Mouse (Mus musculus) G1E (cell line): ENCODE data around the gene Ubxn10. TPM values are rescaled to one million over a fixed set of nuclear protein-coding genes. Genes with fewer than 3 reads are reported as not detected.

Experiments used
- ATAC-seq: 2 replicates; pipeline ENCODE4 v1.8.0; 2016; ENCODE audit warnings: mild to moderate bottlenecking; ENCODE audit not compliant: insufficient number of reproducible peaks, poor library complexity, low FRiP score, severe bottlenecking; ENCODE audit errors: extremely low read depth
- DNase-seq: peaks from one replicate; pipeline ENCODE4 v3.0.0; 2012; ENCODE audit warnings: low spot score
- H3K27me3 ChIP-seq: 2 replicates; pipeline ENCODE4 v1.6.1; 2012; ENCODE audit warnings: mild to moderate bottlenecking, low read length, inconsistent platforms; ENCODE audit not compliant: insufficient read depth
- H3K36me3 ChIP-seq: replicated peaks from 2 replicates; pipeline ENCODE3; 2012; ENCODE audit warnings: mild to moderate bottlenecking, inconsistent platforms
- H3K4me1 ChIP-seq: 2 replicates; pipeline ENCODE4 v1.6.1; 2012; ENCODE audit warnings: low read depth, low read length, inconsistent platforms, mixed read lengths; ENCODE audit not compliant: insufficient read depth
- H3K4me3 ChIP-seq: 2 replicates; pipeline ENCODE4 v1.5.1; 2012; ENCODE audit warnings: low read depth, mild to moderate bottlenecking, inconsistent platforms, low read length, moderate library complexity, mixed read lengths
- H3K9me3 ChIP-seq: replicated peaks from 2 replicates; pipeline ENCODE4 v1.6.1; 2012; ENCODE audit warnings: inconsistent platforms
- CTCF ChIP-seq: IDR thresholded peaks from 2 replicates; pipeline ENCODE4 v1.5.1; 2012; ENCODE audit warnings: low read depth, low read length, inconsistent platforms, mixed read lengths
- GATA1 ChIP-seq: IDR thresholded peaks from 2 replicates; pipeline ENCODE4 v1.6.1; 2012; ENCODE audit warnings: borderline replicate concordance, low read length, inconsistent platforms, mixed read lengths
- GATA2 ChIP-seq: IDR thresholded peaks from 2 replicates; pipeline ENCODE4 v1.6.1; 2012; ENCODE audit warnings: low read depth, low read length, inconsistent platforms, borderline replicate concordance
- POLR2AphosphoS5 ChIP-seq: IDR thresholded peaks from 2 replicates; pipeline ENCODE4 v1.6.1; 2012; ENCODE audit warnings: low read depth, low read length, inconsistent platforms; ENCODE audit not compliant: insufficient replicate concordance
- TAL1 ChIP-seq: conservative IDR thresholded peaks from 2 replicates; pipeline ENCODE4 v1.6.1; 2012; ENCODE audit warnings: low read depth, low read length, inconsistent platforms, mixed read lengths
- polyA plus RNA-seq: library from polyadenylated mRNA; stranded (reverse); fragments of >175 nt; gene quantifications from 2 replicates; pipeline ENCODE4 v1.2.3, GENCODE M21; 2012
- total RNA-seq, 2 experiments: library from RNA; stranded (forward) in 1 of 2; stranded (reverse) in 1 of 2; fragments of 200-1000 nt in 1 of 2; fragments of >200 nt in 1 of 2; fragmentation: Nextera tagmentation in 1 of 2; gene quantifications; 2 replicates each; pipeline ENCODE4 v1.2.3; 2014 to 2017

Gene Ubxn10
- total and polyA plus RNA-seq, 3 experiments, result 0.33 TPM; not detected in 2

- Histone ChIP-seq H3K27me3 (no peaks in the 10 kb centered on the region), H3K4me1 (no peaks in the 10 kb centered on the region), H3K9me3 (peaks cover 93% of the 10 kb centered on the region), H3K4me3 (no peak overlapping the region), H3K36me3 (no peaks in the 10 kb centered on the region)
- no peak for TF ChIP-seq GATA2
- TF ChIP-seq CTCF, result no peak
- DNase-seq, result no peak
- ATAC-seq, result no peak
Observed at GRCm38 (mm10) chr4:138754432-138754831, 17.5 kb upstream of the Ubxn10 start.

GRCm38 (mm10) chr4:138753608-138754007 is 16.6 kb upstream of the Ubxn10 start:
- ATAC-seq (no peak), DNase-seq (no peak)

GRCm38 (mm10) chr4:138752603-138753002 is 15.6 kb upstream of the Ubxn10 start:
- DNase-seq (no peak), ATAC-seq (no peak)
- peaks cover 97% of the 10 kb centered on the region for H3K9me3 ChIP-seq
- no peak overlapping the region for H3K4me3 ChIP-seq
- no peaks in the 10 kb centered on the region for H3K4me1 ChIP-seq
- no peaks in the 10 kb centered on the region for H3K27me3 ChIP-seq
- TF ChIP-seq GATA2 (no peak), POLR2AphosphoS5 (no peak), GATA1 (no peak), TAL1 (no peak), CTCF (no peak)
- no peaks in the 10 kb centered on the region for H3K36me3 ChIP-seq

More at GRCm38 (mm10) chr4:138753608-138754007, 16.6 kb upstream of the Ubxn10 start:
- TF ChIP-seq GATA2, result no peak
- TF ChIP-seq TAL1, result no peak
- TF ChIP-seq GATA1, result no peak
- no peak for TF ChIP-seq CTCF
- TF ChIP-seq POLR2AphosphoS5, result no peak
- no peaks in the 10 kb centered on the region for H3K4me1 ChIP-seq
- no peak overlapping the region for H3K4me3 ChIP-seq
- H3K27me3 ChIP-seq, result no peaks in the 10 kb centered on the region
- H3K9me3 ChIP-seq, result peaks cover 94% of the 10 kb centered on the region
- H3K36me3 ChIP-seq, result no peaks in the 10 kb centered on the region

- DNase-seq (no peak), ATAC-seq (no peak)
- Histone ChIP-seq H3K4me3 (no peak overlapping the region), H3K4me1 (no peaks in the 10 kb centered on the region), H3K36me3 (no peaks in the 10 kb centered on the region), H3K9me3 (peaks cover 93% of the 10 kb centered on the region), H3K27me3 (no peaks in the 10 kb centered on the region; the same call in 1 of the 2 replicates)
- TF ChIP-seq CTCF, result no peak
- TF ChIP-seq POLR2AphosphoS5, result no peak
Observed at GRCm38 (mm10) chr4:138748369-138749072, 11.6 kb upstream of the Ubxn10 start.

GRCm38 (mm10) chr4:138747851-138748250 is 10.9 kb upstream of the Ubxn10 start:
- TF ChIP-seq CTCF (no peak), GATA1 (no peak), TAL1 (no peak), GATA2 (no peak), POLR2AphosphoS5 (no peak)
- no peaks in the 10 kb centered on the region for H3K4me1 ChIP-seq
- H3K9me3 ChIP-seq, result peaks cover 94% of the 10 kb centered on the region
- H3K4me3 ChIP-seq, result no peak overlapping the region
- H3K27me3 ChIP-seq, result no peaks in the 10 kb centered on the region; the same call in 1 of the 2 replicates
- no peaks in the 10 kb centered on the region for H3K36me3 ChIP-seq
- no peak for ATAC-seq
- no peak for DNase-seq

GRCm38 (mm10) chr4:138746866-138747265 is 9.9 kb upstream of the Ubxn10 start:
- DNase-seq (no peak), ATAC-seq (no peak)
- Histone ChIP-seq H3K27me3 (no peaks in the 10 kb centered on the region; the same call in 1 of the 2 replicates), H3K4me1 (no peaks in the 10 kb centered on the region), H3K36me3 (no peaks in the 10 kb centered on the region), H3K4me3 (no peak overlapping the region), H3K9me3 (peaks cover 94% of the 10 kb centered on the region)
- TF ChIP-seq CTCF (no peak), GATA2 (no peak), TAL1 (no peak), GATA1 (no peak), POLR2AphosphoS5 (no peak)

- TF ChIP-seq CTCF (no peak), TAL1 (no peak), GATA1 (no peak), POLR2AphosphoS5 (no peak), GATA2 (no peak)
- DNase-seq, result no peak
- Histone ChIP-seq H3K36me3 (no peaks in the 10 kb centered on the region), H3K9me3 (peaks cover 96% of the 10 kb centered on the region), H3K4me1 (no peaks in the 10 kb centered on the region), H3K4me3 (no peak overlapping the region), H3K27me3 (no peaks in the 10 kb centered on the region; the same call in 1 of the 2 replicates)
- no peak for ATAC-seq
Observed at GRCm38 (mm10) chr4:138745884-138746283, 8.9 kb upstream of the Ubxn10 start.
